Mouse (Mus musculus) gastrocnemius, postnatal 14 days (tissue): ENCODE data around the gene Vamp9. TPM values are rescaled to one million over a fixed set of nuclear protein-coding genes. Genes with fewer than 3 reads are reported as not detected.

Source experiments
- DNase-seq: peaks from one replicate; pipeline ENCODE4 v3.0.0; 2021; ENCODE audit warnings: mixed read lengths
- intact Hi-C: fragments of 180-260 bp; cut with DNase I; formaldehyde crosslinking; loops from one replicate; pipeline ENCODE4 v1.15.1; 2025; ENCODE audit warnings: low total_unique reads
- total RNA-seq, 2 experiments: library from RNA; stranded (reverse); gene quantifications; 2 replicates each; pipeline ENCODE4 v1.2.3; 2021

Gene Vamp9
- total RNA-seq, 2 experiments from 2014 or later: not detected

DNA sequence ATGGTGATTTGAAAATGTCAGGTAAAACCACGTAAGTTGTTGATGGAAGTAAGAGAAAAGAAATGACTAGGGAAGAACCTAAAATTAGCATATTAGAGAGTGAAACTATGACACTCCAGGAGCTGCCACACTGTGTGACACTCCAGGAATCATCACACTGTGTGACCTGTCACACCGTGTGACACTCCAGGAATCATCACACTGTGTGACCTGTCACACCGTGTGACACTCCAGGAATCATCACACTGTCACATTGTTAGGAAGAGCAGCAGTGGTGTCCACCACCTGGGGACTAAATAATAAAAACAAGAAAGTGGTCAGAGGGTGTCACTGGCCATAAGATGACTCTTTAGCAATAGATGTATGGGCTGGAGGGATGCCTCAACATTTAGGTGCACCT, 33.4 kb downstream of the Vamp9 start:
- intact Hi-C loops: no loop called here

DNA sequence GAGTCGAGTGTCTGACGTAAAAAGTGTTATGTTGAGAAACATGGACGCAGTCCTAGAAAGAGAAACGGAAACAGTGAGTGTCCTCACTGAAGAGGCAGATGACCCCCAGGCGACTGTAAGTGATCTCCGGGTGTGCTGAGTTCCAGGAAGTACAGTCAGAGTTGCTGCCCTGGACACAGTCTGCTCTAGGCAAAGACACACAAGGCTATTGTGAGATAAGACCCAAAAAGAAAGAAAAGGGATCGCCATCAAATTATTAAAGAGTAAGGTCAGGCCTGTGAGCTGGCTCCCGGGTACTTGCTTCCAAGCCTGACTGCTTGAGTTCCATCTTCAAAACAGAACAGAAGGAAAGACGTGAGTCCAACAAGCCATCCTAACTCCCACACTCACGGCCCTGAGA, 35.2 kb downstream of the Vamp9 start:
- intact Hi-C loops: no loop called here
- DNase-seq: no peak

More for the DNA sequence above, 33.4 kb downstream of the Vamp9 start:
- DNase-seq: no peak

DNA sequence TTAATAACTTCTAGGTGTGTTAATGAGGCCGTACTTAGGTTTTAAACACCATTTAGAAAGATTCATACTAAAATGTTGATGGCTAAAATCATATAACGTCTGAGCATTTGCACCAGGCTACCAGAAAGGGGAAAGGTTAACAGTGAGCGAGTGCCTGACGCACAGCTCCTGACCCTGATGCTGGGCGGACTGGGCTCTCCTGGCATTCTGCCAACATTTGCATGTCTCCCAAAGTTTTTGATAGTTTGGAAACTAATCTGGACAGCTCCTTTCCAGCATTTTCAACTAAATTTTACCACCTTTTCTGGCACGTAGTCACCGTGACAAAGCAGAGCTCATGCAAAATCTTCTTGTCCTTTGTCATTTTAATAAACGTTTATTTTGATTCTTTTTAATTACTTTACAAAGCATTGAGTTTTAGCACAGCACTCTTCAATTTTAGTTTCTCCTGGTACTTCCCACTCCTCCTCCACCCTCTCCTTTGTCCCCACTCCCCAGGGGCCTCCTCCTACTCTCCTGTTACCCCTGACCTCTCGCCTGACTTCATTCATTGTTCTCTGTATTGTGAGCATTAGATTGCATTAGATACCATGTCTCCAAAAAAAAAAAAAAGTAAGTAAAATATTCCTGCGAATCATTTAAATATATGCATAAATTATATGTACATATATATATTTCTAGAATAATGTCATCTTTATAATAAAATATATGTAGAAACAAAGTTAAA, 35.9 kb downstream of the Vamp9 start:
- no peak for DNase-seq

DNA sequence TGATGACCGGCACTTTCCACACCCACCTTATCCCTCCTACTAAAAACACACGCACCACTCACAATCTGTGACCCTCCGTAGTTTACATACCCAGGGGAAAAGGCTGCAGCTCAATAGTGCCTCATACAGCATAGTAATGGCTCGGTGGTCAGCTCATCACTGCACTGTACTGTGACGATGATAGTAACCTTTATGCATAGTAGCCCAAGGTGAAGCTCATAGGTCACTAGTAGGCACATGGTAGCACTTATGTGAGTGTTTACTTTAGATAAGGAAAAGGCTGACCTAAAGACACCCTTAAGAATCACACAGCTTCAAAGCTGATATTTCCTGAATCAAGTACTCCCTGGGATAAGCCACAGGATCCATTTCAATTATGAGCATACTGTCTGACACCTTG, 46.5 kb downstream of the Vamp9 start:
- intact Hi-C loops: no loop called here
- DNase-seq: no peak

More for the DNA sequence above, 35.9 kb downstream of the Vamp9 start:
- intact Hi-C loops: no loop called here

- intact Hi-C loops: no loop called here
- no peak for DNase-seq
Measured at GRCm38 (mm10) chr5:99953883-99954282, 47.8 kb downstream of the Vamp9 start.

- DNase-seq: no peak
- intact Hi-C loops: no loop called here
Measured at GRCm38 (mm10) chr5:99958666-99959065, 52.6 kb downstream of the Vamp9 start.

GRCm38 (mm10) chr5:99959236-99959936, 53.3 kb downstream of the Vamp9 start:
- intact Hi-C loops: no loop called here
- DNase-seq: no peak

DNA sequence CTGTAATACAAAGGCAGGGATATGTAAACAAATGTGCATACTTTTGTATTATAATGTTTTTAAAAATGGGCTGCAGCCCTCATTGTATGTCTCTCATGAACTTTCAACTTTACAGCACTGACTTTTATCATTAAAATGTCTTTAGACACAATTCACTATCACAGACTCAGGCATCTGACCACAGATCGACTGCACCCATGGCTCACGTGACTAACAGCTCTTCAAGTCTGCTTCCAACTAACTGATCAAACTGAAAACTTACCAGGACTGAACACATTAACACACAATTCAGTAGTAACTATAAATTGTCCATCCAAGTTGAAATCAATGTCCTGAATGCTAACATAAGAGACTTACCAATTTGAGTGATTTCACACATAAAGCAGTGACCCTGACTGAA, 53.9 kb downstream of the Vamp9 start:
- intact Hi-C loops: no loop called here
- no peak for DNase-seq

DNA sequence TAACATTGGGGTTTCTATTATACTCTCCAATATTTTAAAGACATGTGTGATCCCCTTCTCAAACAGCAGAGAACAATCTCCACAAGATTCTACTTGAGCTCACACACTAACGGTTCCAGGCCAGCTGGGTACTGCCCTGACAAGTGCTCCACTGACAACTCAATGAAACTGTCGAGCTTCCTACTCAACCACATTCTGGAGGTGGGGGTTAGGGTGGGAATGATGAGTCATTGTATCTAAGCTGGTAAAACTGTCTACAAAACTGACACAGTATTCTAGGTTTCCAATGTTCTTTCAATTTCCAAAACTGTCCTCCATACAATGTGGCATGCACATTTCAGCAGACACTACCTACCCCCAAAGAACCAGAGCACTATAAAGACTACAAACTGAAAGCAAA, 67.9 kb downstream of the Vamp9 start:
- intact Hi-C loops: no loop called here
- no peak for DNase-seq

DNA sequence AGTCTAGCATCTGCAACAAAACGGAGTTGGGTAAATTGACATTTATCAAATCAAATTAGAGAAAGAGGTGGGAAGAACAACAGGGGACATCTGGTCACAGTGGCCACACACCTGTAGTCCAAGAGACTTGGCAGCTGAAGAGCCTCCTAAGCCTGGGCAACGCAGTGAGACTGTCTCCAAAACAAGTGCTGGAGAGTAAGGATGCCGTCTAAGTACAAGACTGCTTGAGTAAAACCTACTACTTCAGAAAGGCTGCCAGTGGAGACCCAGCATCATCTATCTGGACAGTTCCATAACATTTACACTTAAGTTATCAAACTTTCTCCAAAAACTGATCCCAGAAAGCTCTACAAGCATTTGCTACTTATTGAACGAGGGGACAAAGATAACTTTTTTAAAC, 69.0 kb downstream of the Vamp9 start:
- no peak for DNase-seq
- intact Hi-C loops: no loop called here

DNA sequence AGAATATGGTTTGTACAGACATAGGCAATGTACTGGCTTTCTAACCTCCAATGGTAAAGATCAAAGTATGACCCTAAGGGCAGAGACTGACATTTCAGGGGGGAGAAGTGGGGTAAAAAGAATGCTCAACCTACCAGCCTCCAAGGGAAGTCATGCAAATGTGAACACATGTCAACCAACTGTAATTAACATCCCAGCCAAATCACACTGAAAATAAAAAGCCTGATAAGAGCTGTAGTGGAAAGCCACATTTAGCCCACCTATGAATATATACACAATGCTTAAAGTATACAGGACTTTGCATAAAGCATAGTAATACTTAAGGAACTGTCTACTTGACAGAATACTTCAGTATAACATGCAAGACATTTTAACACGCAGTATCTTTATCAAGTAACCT, 69.7 kb downstream of the Vamp9 start:
- intact Hi-C loops: no loop called here
- no peak for DNase-seq

DNA sequence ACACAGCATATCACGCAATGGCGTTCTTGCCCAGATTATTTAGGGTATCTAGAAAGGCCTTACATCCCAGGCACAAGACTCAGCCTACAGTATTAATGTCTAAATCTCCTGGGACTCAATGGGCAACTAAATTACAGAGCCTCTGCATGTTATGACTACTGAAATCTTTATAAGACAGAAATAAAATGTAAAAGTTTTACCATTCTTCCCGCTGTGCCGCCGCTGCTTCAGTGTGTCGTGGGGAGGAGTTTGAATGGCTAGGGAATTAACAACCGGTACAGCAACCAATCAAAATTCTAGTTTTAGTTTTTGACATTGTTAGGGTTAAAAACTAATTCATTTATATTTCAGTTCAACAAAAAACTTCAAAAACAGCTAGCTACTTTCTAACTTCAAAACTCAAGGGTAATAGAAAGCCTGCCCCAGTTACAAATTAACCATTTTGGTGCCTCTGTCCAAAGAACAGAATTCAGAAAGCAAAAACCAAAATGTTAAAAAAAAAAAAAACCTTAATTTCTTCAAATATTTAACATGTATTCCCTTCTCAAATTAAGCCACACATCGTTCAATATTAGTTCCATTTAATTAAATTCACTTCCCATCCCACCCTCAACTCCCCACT, 70.4 kb downstream of the Vamp9 start:
- no peak for DNase-seq
- intact Hi-C loops: no loop called here

GRCm38 (mm10) chr5:99977516-99978301, 71.7 kb downstream of the Vamp9 start:
- peak; percentile 84 for DNase-seq
- intact Hi-C loops: no loop called here

DNA sequence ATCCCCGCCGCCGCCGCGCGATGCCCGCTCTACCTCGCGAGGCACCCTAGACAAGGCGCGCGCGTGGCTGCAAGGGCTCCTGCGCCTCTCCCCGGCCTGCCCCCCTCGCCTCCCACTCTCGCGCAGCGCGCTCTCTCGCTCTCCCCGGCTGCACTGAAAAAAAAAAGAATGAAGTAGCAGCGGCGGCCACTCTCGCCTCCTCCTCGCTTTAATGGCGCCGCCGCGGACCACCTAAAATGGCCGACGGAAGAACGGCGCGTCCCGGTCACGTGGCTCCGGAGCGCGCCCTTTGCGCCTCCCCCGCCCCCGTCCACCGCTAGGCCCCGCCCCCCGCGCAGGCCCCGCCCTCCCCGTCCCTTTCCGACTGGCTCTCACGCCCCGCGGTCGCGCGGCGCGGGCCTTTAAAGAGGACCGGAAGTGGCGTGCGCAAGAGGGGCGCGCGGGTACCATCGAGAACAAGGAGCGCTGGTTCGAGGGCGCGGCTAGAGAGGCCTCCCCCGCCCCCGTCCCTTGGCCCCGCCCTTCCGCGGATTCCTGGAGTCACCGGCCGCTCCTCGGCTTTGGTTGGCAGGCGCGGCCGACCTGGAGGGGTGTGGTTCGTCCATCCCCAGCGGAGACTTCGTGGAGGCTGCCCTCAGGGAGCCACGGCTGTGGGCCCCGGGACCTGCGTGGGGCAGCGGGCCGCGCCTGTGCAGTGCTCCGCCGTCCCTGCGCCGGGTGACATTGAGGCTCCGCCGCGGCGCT, 72.8 kb downstream of the Vamp9 start, which contains the start of the genes Hnrnpd and 4930524J08Rik:
TSS of gene Hnrnpd (minus strand) at position 240 of the 744 bp plus-strand sequence.
TSS of gene 4930524J08Rik (plus strand) at position 363 of the 744 bp plus-strand sequence.
- peak; percentile 94 for DNase-seq
- intact Hi-C loops: no loop called here

DNA sequence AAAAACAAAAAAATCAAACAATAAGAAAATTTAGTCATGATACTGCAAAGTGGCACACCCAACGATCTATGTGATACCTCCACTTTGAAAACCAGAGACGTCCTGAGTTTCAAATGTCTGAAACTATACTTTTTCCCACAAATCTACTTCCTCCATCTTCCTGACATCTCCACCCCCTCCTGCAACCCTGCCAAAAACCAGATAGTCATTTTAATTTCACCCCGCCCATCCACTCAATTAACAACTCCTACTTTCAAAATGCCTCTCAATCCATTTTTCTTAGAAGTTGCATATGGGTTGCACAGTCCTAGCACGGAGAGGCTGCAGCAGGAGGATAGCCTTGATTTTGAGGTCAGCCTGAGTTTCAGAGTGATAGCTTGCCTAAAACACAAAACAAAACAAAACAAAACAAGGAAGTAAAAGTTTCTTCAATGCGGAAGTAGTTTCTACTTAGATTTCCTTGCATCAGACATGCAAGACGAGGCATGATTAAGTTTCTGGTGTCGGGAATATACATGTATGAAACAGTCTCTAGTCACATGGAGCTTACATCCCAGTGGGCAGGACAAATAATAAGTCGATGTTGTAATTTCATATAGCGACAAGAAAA, 77.5 kb downstream of the Vamp9 start:
- intact Hi-C loops: loop anchor here (5.0 kb wide), 1 partner anchor 49 kb away; no protein-coding TSS in a partner anchor
- DNase-seq: no peak

DNA sequence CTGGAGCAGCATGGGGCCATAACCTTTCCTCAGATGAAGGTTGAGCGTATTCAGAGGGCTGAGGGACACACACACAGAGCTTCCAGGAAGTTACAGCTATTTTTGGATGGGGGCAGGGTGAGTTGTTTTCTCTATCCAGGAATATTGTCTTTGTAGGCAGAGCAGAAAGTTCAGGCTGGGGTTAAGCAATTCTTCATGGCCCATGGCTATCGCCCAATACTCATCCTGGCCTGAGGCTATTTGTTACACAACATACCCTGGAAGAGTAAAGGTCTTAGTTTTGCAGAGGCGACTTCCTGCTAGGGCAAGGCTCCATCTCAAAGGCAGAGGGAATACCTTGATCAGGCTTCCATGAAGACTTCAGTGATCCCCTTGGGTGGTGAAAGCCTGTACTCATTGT, 88.1 kb downstream of the Vamp9 start:
- intact Hi-C loops: no loop called here
- no peak for DNase-seq

DNA sequence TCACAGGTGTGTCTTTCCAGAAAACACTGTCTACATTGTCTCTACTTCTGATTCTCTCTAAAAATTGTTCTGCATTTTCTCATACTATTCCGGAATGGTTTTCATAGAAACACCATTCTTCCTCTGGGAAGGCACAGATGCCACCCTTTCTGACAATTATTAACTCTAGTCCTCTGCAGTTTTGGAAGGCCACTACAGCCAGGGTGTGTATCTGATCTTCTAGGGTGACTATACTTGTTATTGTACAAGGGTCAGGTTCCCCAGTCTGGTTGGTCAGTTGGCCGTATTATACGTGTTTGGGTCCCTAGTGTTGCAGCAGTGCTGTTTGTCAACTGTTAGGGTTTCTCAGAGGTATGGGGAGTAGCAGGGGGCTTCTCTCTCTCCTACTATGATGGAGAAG, 88.6 kb downstream of the Vamp9 start:
- no peak for DNase-seq
- intact Hi-C loops: no loop called here

DNA sequence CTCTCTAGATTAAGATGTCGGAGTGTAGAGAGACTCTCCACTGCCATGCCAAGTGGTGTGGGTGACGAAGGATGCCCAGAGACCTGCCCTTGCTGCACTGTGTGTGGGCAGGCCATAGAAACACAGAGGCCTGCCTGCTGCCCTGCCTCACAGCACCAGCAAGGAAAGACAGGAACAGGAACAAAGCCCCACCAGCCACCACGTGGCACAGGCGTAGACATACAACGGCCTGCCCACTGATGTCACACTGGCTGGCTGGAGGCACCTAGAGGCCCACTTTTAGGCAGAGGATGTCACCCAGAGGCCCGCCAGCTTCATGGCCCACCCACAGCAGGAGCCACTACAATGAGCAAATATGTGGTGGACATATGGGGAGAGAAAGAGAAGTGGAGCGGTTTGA, 94.0 kb downstream of the Vamp9 start:
- intact Hi-C loops: no loop called here
- no peak for DNase-seq

DNA sequence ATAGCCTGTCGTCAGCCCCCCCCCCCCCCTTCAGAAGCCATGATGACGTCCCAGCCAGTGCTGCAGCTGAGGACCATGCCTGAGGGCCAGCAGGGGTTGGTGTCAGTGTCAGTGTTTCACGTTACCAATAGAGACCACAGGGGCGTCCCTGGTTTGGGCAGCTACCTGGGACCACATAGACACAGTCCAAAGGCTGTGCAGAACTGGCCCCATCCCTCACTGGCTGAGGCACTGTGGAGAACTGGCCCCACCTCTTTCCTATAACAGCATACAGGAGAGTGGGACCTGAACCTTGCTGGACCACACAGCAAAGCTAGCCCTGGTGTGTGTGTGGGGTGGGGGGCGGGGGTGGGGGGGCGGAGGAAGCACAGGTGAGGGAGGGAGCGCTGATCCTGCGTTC, 94.4 kb downstream of the Vamp9 start:
- intact Hi-C loops: no loop called here
- no peak for DNase-seq
